Mouse (Mus musculus): ENCODE measurements at regions not wholly inside any gene's neighbourhood (a gene's known extent, or its start where the extent isn't known, plus 50 kb on each side); places are given as distances from the start of the nearest gene placed in this dataset.

DNA sequence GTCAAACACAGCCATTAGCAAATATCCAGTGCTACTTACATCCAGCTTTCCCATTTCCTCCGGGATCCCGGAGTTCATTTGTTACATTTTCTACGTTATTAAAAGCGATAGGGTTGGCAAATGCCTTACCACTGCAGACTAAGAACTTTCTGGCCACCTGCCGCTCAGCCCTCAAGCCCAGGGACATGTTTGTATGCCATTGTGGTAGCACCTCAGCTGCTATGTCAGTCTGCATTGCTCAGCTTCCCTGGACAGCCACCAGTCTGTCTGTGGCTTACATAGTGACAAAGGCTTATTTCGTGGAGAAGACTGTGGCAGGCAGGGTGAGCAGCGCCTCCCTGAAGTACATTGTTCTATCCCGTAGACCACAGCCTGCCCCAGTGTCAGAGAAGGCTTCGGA lies 127.5 kb downstream of the Fam173b start:
- Histone ChIP-seq H3K9me3 (ENCODE audit: control insufficient read depth, low read length) (no peaks in the 10 kb centered on the region), H3K4me3 (ENCODE audit: low read length) (no peak overlapping the region), H3K4me1 (ENCODE audit: control insufficient read depth, insufficient read depth, low read length) (no peaks in the 10 kb centered on the region), H3K9ac (ENCODE audit: low read depth, low read length) (no peak overlapping the region), H3K27ac (ENCODE audit: low read depth, low read length) (no peak overlapping the region), H3K36me3 (ENCODE audit: control insufficient read depth, insufficient read depth, low read length) (no peaks in the 10 kb centered on the region), H3K4me2 (replicated peaks; ENCODE audit: low read depth, low read length) (no peak overlapping the region), H3K27me3 (ENCODE audit: control insufficient read depth, insufficient read depth, low read length) (no peaks in the 10 kb centered on the region)
- 92% methylated on average over 9 of the region's 9 CpGs for WGBS
- ATAC-seq (ENCODE audit: low FRiP score, low TSS enrichment), result no peak

DNA sequence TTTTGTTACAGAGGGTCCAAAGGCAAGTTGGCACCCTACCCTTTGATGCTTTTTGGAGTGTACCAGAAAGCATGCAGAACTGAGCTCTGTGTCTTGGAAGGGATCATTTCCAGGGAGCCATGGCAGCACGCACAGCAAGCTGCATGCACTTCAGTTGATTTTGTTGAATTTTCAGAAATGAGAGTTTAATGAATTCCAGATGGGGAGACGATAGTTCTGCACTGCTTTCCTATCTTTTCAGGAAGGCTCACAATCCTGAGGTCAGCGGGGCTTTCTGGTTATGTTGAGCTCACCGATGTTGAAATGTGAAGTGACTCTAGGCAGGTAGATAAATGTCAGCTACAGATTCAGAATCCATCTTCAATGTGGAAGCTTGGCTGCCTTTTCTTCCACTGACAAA lies 140.0 kb downstream of the Fam173b start:
- 64% methylated on average over 4 of the region's 4 CpGs for WGBS
- Histone ChIP-seq H3K36me3 (ENCODE audit: control insufficient read depth, insufficient read depth, low read length) (no peaks in the 10 kb centered on the region), H3K4me2 (replicated peaks; ENCODE audit: low read depth, low read length) (no peak overlapping the region), H3K27me3 (ENCODE audit: control insufficient read depth, insufficient read depth, low read length) (no peaks in the 10 kb centered on the region), H3K9me3 (ENCODE audit: control insufficient read depth, low read length) (no peaks in the 10 kb centered on the region), H3K27ac (ENCODE audit: low read depth, low read length) (no peak overlapping the region), H3K4me1 (ENCODE audit: control insufficient read depth, insufficient read depth, low read length) (no peaks in the 10 kb centered on the region), H3K9ac (ENCODE audit: low read depth, low read length) (no peak overlapping the region), H3K4me3 (ENCODE audit: low read length) (no peak overlapping the region)
- no peak for ATAC-seq (ENCODE audit: low FRiP score, low TSS enrichment)

- Histone ChIP-seq H3K4me2 (replicated peaks; ENCODE audit: low read depth, low read length) (no peak overlapping the region), H3K36me3 (ENCODE audit: control insufficient read depth, insufficient read depth, low read length) (no peaks in the 10 kb centered on the region), H3K4me3 (ENCODE audit: low read length) (no peak overlapping the region), H3K27me3 (ENCODE audit: control insufficient read depth, insufficient read depth, low read length) (no peaks in the 10 kb centered on the region), H3K4me1 (ENCODE audit: control insufficient read depth, insufficient read depth, low read length) (no peaks in the 10 kb centered on the region), H3K9me3 (ENCODE audit: control insufficient read depth, low read length) (no peaks in the 10 kb centered on the region), H3K9ac (ENCODE audit: low read depth, low read length) (no peak overlapping the region), H3K27ac (ENCODE audit: low read depth, low read length) (no peak overlapping the region)
- WGBS, result 87% methylated on average over 2 of the region's 2 CpGs
- ATAC-seq (ENCODE audit: low FRiP score, low TSS enrichment), result no peak
Measured at GRCm38 (mm10) chr15:31744570-31744969, 142.9 kb downstream of the Fam173b start.

GRCm38 (mm10) chr15:31752632-31753031 lies 151.0 kb downstream of the Fam173b start:
- 78% methylated on average over 2 of the region's 2 CpGs for WGBS
- Histone ChIP-seq H3K27me3 (ENCODE audit: control insufficient read depth, insufficient read depth, low read length) (no peaks in the 10 kb centered on the region), H3K9ac (ENCODE audit: low read depth, low read length) (no peak overlapping the region), H3K9me3 (ENCODE audit: control insufficient read depth, low read length) (no peaks in the 10 kb centered on the region), H3K27ac (ENCODE audit: low read depth, low read length) (no peak overlapping the region), H3K4me3 (ENCODE audit: low read length) (no peak overlapping the region), H3K4me2 (replicated peaks; ENCODE audit: low read depth, low read length) (no peak overlapping the region), H3K36me3 (ENCODE audit: control insufficient read depth, insufficient read depth, low read length) (no peaks in the 10 kb centered on the region), H3K4me1 (ENCODE audit: control insufficient read depth, insufficient read depth, low read length) (no peaks in the 10 kb centered on the region)
- ATAC-seq (ENCODE audit: low FRiP score, low TSS enrichment), result no peak

GRCm38 (mm10) chr15:31753578-31754281 lies 152.1 kb downstream of the Fam173b start:
- no peaks in the 10 kb centered on the region for H3K4me1 ChIP-seq (ENCODE audit: control insufficient read depth, insufficient read depth, low read length)

DNA sequence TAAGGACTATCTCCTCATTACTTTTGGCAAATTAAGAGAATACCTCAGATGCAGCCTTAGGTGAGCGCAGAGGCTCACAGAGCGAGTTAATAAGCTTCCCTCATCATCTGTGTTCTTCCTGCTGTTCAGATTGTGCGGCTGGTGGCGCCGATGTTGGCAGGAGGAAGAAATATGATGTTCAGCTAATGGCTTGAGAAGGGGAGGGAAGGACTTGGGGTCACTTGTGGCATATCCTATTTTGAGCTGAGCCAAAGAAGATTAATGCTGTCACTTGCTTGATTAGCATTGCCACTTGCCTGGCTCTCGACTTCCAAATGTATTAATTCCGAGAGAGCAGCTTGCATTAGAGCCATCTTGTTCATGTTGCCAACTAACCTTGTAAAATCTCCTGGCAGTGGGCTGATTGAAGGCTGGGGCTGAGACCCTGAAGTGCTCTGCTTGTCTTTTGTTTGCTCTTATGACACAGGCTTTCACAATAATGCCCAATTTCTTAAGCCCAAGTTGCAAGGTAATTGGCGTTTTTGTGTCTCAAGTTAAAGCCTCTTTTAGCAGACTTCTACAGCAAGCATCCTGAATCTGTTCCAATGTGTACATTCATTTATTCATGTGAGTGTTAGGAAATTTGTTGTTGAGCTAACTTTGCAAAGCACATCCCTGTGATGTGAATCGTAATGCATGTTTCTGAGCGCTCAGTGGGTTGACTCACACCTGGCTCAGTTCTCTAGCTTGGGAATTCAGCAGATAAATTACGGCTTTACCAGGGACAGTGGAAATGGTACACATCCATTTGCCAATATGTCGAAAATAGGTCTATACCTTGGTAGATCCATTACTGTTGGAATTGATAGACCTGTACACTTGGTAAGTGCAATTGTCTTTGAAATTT lies 167.6 kb downstream of the Fam173b start:
- Histone ChIP-seq H3K27ac (ENCODE audit: low read depth, low read length) (no peak overlapping the region), H3K9ac (ENCODE audit: low read depth, low read length) (no peak overlapping the region), H3K4me1 (ENCODE audit: control insufficient read depth, insufficient read depth, low read length) (no peaks in the 10 kb centered on the region), H3K4me3 (ENCODE audit: low read length) (no peak overlapping the region), H3K4me2 (replicated peaks; ENCODE audit: low read depth, low read length) (no peak overlapping the region), H3K27me3 (ENCODE audit: control insufficient read depth, insufficient read depth, low read length) (no peaks in the 10 kb centered on the region), H3K9me3 (ENCODE audit: control insufficient read depth, low read length) (no peaks in the 10 kb centered on the region), H3K36me3 (ENCODE audit: control insufficient read depth, insufficient read depth, low read length) (no peaks in the 10 kb centered on the region)
- WGBS, result 52% methylated on average over 12 of the region's 12 CpGs
- ATAC-seq (ENCODE audit: low FRiP score, low TSS enrichment), result no peak

More at GRCm38 (mm10) chr15:31753578-31754281, 152.1 kb downstream of the Fam173b start:
- Histone ChIP-seq H3K27me3 (ENCODE audit: control insufficient read depth, insufficient read depth, low read length) (no peaks in the 10 kb centered on the region), H3K4me3 (ENCODE audit: low read length) (no peak overlapping the region), H3K27ac (ENCODE audit: low read depth, low read length) (no peak overlapping the region), H3K36me3 (ENCODE audit: control insufficient read depth, insufficient read depth, low read length) (no peaks in the 10 kb centered on the region), H3K9me3 (ENCODE audit: control insufficient read depth, low read length) (no peaks in the 10 kb centered on the region), H3K4me2 (replicated peaks; ENCODE audit: low read depth, low read length) (no peak overlapping the region), H3K9ac (ENCODE audit: low read depth, low read length) (no peak overlapping the region)
- ATAC-seq (ENCODE audit: low FRiP score, low TSS enrichment), result no peak
- 42% methylated on average over 14 of the region's 14 CpGs for WGBS

GRCm38 (mm10) chr15:31783081-31783480 lies 181.4 kb downstream of the Fam173b start:
- H3K36me3 ChIP-seq (ENCODE audit: control insufficient read depth, insufficient read depth, low read length), result no peaks in the 10 kb centered on the region
- no peaks in the 10 kb centered on the region for H3K4me1 ChIP-seq (ENCODE audit: control insufficient read depth, insufficient read depth, low read length)
- peaks cover 5% of the 10 kb centered on the region; the same call in 1 of the 2 replicates for H3K9me3 ChIP-seq (ENCODE audit: control insufficient read depth, low read length)
- H3K4me3 ChIP-seq (ENCODE audit: low read length), result no peak overlapping the region
- H3K27me3 ChIP-seq (ENCODE audit: control insufficient read depth, insufficient read depth, low read length), result no peaks in the 10 kb centered on the region
- H3K9ac ChIP-seq (ENCODE audit: low read depth, low read length), result no peak overlapping the region
- no peak overlapping the region for H3K27ac ChIP-seq (ENCODE audit: low read depth, low read length)
- WGBS, result 97% methylated on average over 2 of the region's 2 CpGs
- no peak for ATAC-seq (ENCODE audit: low FRiP score, low TSS enrichment)
- H3K4me2 ChIP-seq (replicated peaks; ENCODE audit: low read depth, low read length), result no peak overlapping the region

DNA sequence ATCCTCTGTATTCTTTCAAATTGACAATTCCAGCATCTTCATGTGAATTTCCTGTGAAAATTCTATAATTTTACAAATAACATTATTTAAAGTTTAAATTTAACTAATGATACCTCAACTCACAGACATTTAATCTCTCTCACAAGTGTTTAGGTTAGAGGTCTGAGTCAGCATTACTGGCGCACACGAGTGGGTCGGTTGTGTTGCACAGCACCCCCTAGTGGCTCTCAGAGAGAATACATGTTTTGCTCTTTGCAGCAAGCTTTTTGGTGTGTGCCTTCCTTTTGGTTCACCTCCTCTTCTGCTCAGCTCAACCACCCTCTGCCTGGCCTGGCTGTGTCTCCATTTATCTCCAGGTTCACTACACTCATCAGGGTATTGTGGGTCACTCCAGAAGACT lies 183.4 kb downstream of the Fam173b start:
- H3K27me3 ChIP-seq (ENCODE audit: control insufficient read depth, insufficient read depth, low read length), result no peaks in the 10 kb centered on the region
- no peak overlapping the region for H3K27ac ChIP-seq (ENCODE audit: low read depth, low read length)
- 73% methylated on average over 3 of the region's 3 CpGs for WGBS
- no peak overlapping the region for H3K4me3 ChIP-seq (ENCODE audit: low read length)
- H3K9ac ChIP-seq (ENCODE audit: low read depth, low read length), result no peak overlapping the region
- no peaks in the 10 kb centered on the region for H3K4me1 ChIP-seq (ENCODE audit: control insufficient read depth, insufficient read depth, low read length)
- no peaks in the 10 kb centered on the region for H3K36me3 ChIP-seq (ENCODE audit: control insufficient read depth, insufficient read depth, low read length)
- peaks cover 5% of the 10 kb centered on the region; the same call in 1 of the 2 replicates for H3K9me3 ChIP-seq (ENCODE audit: control insufficient read depth, low read length)
- ATAC-seq (ENCODE audit: low FRiP score, low TSS enrichment), result no peak
- H3K4me2 ChIP-seq (replicated peaks; ENCODE audit: low read depth, low read length), result no peak overlapping the region

- Histone ChIP-seq H3K9ac (ENCODE audit: low read depth, low read length) (no peak overlapping the region), H3K4me3 (ENCODE audit: low read length) (no peak overlapping the region), H3K27me3 (ENCODE audit: control insufficient read depth, insufficient read depth, low read length) (no peaks in the 10 kb centered on the region), H3K36me3 (ENCODE audit: control insufficient read depth, insufficient read depth, low read length) (no peaks in the 10 kb centered on the region), H3K4me2 (replicated peaks; ENCODE audit: low read depth, low read length) (no peak overlapping the region), H3K9me3 (ENCODE audit: control insufficient read depth, low read length) (no peaks in the 10 kb centered on the region), H3K27ac (ENCODE audit: low read depth, low read length) (no peak overlapping the region), H3K4me1 (ENCODE audit: control insufficient read depth, insufficient read depth, low read length) (no peaks in the 10 kb centered on the region)
- 92% methylated on average over 2 of the region's 2 CpGs for WGBS
- no peak for ATAC-seq (ENCODE audit: low FRiP score, low TSS enrichment)
Measured at GRCm38 (mm10) chr15:31798863-31799262, 197.2 kb downstream of the Fam173b start.

Data from kidney, embryonic 14.5 days (tissue).